Mouse (Mus musculus) layer of hippocampus, adult 9-10 months (tissue): ENCODE results near the gene Ddhd1.
A peak's percentile ranks its signal among the peaks of the same experiment; 100 is the strongest.
"Not testable (repeated sequence)": the region's sequence is repeated elsewhere in the genome, so short reads cannot be mapped to it uniquely, and the experiment has no call there.

Experiments used
- DNase-seq: peaks from one replicate; pipeline ENCODE4 v3.0.0; 2022; ENCODE audit warnings: low spot score

The Ddhd1 gene

DNA sequence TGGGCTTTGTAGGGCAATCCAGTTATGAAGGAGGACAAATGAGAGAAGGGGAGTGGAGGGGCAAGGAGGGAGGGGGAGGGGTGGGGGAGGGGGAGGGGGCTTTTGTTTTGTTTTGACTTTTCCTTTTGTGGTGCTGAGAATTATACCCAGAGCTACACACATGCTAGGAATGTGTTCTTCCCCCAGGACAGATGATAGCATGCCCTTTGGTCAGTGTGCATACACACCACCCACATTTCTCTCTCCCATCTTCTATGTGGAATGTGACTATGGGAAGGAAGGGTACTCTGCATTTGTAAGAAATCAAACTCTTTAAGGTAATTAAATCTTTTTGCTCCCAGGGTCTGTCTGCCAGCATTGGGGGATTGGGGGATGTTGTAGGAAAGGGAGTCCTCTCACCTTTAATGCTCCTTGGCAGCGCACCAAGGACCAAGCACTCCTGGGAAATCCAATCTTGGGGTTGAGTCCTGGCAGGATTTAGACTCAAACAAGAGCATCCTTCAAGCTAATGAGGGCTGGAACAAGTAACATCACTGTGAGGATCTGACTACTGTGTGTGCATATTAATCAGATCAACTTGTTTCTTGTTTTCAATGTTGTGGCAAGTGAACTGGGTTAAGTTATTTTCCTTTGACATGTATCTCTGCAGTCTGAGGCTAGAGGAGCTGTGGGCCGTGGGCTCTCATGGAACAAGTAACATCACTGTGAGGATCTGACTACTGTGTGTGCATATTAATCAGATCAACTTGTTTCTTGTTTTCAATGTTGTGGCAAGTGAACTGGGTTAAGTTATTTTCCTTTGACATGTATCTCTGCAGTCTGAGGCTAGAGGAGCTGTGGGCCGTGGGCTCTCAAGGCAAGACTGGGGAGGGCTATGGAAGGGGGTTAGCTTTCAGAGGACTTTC, 76.8 kb downstream of the Ddhd1 start:
- DNase-seq: not testable (repeated sequence)

DNA sequence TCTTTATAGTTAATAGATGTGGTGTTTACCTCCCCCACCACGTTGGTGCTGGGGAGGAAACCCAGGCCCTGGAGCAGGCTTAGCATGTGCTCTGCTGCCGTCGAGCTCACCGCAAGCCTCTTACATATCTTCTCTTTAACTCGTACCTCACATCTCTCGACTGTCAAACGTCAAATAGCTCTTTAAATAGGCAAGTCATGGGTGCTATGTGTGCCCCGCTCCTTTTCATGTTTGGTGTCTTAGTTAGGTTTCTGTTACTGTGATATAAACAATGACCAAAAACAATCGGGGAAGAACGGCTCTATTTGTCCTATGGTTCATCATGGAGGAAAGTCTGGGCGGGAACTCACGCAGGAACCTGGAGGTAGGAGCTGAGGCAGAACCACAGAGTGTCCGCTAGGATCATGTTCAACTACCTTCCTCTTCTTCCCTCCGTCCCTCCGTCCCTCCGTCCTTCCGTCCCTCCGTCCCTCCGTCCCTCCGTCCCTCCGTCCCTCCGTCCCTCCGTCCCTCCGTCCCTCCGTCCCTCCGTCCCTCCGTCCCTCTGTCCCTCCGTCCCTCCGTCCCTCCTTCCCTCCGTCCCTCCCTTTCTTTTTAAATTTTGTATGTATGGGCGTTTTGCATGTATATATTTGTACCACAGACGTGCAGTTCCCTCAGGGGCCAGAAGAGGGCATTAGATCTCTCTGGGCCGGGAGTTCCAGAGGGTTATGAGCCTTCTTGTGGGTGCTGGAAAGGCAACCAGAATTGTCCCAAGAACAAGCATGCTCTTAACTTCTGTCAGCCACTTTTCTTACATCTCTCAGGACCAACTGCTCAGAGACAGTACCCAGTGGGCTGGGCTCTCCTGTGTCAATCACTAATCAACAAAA, 91.6 kb downstream of the Ddhd1 start:
- DNase-seq: peak; percentile 29

DNA sequence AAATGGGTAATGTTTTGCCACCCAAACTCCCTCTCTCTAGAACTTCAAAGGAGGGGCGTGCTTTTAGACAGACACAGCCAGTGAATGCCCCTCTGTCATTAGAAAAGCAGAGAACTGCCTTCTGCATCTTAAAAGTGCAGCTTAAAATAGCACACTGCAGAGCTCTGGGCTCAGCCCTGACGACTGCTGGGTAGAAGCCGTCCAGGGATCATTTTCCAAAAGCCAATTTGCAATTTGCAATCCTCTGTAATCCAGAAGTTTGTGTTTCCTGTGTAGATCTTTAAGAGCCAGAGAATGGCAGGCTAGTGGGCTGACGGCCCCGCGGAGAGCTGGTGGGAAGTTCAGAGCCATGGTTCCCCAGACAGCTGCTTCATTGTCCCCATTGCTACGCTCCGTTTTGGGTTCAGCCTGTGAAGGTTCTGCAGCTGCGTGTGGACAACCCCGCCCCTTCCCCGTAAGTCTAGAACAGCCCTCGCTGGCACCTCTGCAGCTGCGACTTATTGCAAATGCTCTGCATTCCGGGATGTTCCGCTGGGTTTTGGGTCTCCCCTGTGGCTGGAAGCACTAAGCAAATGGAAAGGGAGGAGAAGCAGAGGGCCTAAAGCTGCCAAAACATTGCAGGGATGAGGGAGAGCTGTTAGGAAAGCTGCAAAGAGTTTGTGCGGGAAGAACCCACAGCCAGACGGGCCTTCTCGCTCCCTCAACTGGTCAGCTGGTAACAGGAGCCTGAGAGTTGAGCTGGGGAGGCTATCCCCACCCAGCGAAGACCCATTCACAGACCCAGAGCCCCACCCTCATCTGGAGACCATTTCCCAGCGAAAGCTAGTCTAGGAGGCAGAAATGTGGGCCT, 92.5 kb downstream of the Ddhd1 start:
- DNase-seq: no peak

DNA sequence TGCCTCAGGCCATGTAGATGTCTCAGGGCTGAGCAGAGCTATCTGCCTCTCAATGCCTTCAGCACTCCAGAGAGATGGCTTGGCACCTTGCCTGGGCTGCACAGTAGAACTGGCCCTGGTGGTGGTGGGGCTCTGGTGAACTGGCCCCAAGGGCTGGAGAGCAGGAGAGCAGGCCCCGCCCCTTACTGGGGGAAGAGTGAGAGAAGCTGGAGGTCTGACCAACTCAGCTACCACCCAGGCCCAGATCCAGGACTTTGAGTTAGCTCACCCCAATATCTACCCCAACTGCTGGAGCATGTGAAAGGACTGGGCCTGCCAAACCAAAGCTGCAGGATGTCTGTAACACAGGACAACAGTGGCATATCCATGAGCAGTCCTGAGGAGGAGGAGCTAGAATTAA, 94.4 kb downstream of the Ddhd1 start:
- DNase-seq: no peak

GRCm38 (mm10) chr14:45561681-45562080, 96.3 kb downstream of the Ddhd1 start:
- DNase-seq: peak; percentile 40

- no peak for DNase-seq
These were observed 98.9 kb downstream of the Ddhd1 start for GRCm38 (mm10) chr14:45559018-45559417.

DNA sequence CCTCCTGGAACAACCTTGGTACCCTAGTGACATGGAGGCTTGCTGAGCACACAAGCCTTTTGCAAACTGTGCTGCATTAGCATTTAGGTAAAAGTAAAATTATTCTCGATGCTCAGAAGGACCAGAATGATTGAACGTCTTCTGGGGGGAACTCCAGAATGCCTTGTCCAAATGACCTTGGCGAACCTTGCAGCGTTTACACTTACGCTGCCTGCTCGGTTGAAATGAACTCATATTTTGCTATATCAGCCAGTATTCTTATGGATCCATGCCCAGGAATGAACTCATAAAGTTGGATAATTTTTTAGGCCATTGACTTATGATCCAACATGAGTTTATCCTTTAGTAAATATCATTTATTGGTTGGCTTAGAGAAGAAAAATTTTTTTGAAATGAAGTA, 103.6 kb downstream of the Ddhd1 start:
- DNase-seq: no peak

- peak; percentile 57 for DNase-seq
These were observed 104.1 kb downstream of the Ddhd1 start for GRCm38 (mm10) chr14:45553854-45554253.

DNA sequence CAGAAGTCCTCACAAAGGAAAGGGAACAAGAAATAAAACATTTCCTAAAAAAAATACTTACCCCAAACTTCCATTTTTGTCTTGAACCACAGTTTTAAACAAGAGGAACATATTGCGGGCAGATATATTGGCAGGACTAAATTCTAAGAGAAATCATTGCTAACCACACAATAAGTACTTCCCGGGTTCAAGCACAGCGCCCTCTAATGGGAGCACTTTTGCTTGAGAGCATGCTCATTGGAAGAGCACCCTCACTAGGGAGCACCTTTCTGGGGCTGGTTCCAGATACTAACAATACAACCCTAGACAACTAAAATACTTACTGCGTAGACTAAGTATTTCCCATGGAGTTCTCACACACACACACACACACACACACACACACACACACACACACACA, 105.5 kb downstream of the Ddhd1 start:
- no peak for DNase-seq

DNA sequence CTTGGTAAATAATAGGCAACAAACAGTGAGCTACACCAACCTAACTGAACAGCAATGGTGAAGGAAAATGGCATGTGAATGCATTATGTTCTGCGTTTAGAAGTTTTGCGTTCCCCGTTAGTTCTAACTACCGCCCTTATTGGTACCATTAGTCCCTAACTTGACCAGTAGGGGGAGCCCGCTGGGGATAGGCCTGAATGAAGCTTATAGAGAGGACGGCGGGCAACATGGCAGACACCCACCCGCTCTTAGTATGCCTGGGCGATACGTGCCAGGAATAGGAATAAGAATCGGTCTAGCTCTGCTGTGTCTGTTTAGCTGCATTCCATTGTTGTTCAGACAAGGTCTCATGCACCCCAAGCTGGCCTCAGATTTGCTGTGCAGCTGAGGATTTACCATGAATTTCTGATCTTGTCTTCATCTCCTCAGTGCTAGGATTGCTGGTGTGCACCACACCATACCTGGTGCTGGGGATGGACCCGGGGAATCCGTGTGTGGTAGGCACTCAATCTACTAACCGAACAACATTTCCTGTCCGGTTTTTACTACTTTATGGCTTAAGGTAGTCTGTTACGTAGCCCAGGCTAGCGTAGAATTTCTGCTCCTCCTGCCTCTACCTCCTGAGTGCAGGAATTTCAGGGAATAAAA, 106.7 kb downstream of the Ddhd1 start:
- DNase-seq: no peak

GRCm38 (mm10) chr14:45550010-45550647, 107.8 kb downstream of the Ddhd1 start:
- DNase-seq: no peak

DNA sequence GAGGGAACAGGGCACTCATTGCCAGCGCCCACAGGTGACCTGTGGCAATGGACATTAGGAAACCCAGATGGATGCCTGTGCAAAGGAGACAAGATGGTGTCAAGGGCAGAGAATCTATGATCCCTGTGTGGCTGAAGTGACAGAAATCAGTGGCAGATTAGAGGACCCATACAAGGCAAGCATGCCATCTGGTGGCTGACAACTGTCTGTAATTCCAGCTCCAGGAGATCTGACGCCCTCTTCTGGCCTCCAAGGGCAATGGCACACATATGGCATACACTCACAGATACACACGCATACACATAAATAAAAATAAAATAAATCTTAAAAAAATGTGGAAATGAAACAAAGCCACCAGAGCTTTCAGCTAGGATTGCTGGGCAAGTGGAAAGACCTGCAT, 109.8 kb downstream of the Ddhd1 start:
- no peak for DNase-seq

- no peak for DNase-seq
These were observed 113.0 kb downstream of the Ddhd1 start for GRCm38 (mm10) chr14:45544905-45545304.

DNA sequence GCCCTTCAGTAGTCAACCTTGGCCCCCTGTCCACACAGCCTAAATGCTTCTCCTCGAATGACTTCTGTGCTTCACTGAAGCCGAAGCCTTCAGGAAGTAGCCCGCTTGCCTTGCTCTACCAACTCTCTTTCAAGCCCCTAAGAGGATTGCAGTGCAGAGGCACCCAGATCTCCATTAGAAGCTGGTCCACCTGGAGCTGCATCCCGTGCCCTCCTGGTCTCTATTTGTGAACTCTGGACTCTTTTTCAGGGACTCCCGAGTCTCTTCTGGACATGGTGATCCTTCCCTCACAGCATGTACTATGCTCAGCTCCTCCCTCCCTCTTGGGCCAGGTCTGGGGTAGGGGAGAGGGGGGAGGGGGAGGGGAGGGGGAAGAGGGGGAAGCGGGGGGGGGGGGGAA, 113.9 kb downstream of the Ddhd1 start:
- DNase-seq: no peak

DNA sequence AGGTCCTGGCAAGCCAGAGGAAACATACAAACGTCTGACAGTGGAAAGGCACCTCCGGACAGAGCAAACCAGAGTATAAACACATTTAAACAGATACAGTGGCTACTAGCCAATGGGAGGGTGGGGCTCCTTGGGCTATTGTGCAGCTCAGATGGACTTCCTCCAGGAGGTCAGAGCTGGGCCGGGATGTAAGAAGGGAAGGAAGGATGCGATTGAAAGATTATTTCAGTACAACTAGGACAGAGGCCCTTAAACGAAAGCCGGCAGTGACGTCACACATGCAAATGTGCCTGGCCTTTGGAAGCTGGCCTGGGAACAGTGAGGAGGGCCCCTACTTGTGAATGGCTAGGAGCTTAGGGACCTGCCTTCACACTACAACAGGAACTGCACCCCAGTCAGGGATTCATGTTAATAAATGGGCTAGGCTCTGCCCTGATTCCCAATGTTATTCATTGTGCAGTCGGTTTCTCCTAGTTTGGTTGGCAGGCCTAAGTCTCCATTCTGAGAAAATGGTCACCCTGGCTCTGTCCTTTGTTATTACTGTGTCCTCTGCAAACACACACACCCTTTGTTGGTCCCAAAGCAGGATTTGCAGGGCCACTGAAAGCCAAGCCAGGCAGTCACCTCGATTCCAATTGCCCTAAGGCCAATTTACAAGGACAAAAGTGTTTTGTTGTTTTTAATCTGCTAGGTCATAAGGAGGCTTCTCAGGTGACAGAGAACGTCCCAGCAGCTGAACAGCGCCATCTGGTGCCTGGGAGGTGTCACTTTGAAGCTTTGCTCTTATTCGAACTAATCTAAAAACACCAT, 118.1 kb downstream of the Ddhd1 start:
- DNase-seq: no peak
